Mouse (Mus musculus): ENCODE data around the gene Secisbp2. TPM values are rescaled to one million over a fixed set of nuclear protein-coding genes. Genes with fewer than 3 reads are reported as not detected.
"Not testable (repeated sequence)": the region's sequence is repeated elsewhere in the genome, so short reads cannot be mapped to it uniquely, and the experiment has no call there.

Secisbp2 gene
- polyA plus RNA-seq, 1 experiment from 2014 or later = 29.5 TPM

- H3K27me3 ChIP-seq (replicated peaks; ENCODE audit: control insufficient read depth, insufficient read depth, low read length) = no peaks in the 10 kb centered on the region
- peaks cover 89% of the 10 kb centered on the region for H3K36me3 ChIP-seq (ENCODE audit: control insufficient read depth, insufficient read depth, low read length)
- H3K9me3 ChIP-seq (replicated peaks; ENCODE audit: control insufficient read depth, low read length) = no peaks in the 10 kb centered on the region
- 94% methylated on average over 2 of the region's 2 CpGs for WGBS
- H3K9ac ChIP-seq (ENCODE audit: low read length) = no peak overlapping the region
- ATAC-seq = no peak
- H3K27ac ChIP-seq (ENCODE audit: low read depth, low read length) = no peak overlapping the region
- DNase-seq (ENCODE audit: low spot score) = no peak
- H3K4me3 ChIP-seq (ENCODE audit: low read depth, low read length) = no peak overlapping the region
- H3K4me2 ChIP-seq (ENCODE audit: low read length) = no peak overlapping the region
- no peaks in the 10 kb centered on the region for H3K4me1 ChIP-seq (ENCODE audit: control insufficient read depth, insufficient read depth, low read length)
Measured at GRCm38 (mm10) chr13:51663561-51663960, 12.1 kb downstream of the Secisbp2 start.

GRCm38 (mm10) chr13:51668195-51668594 lies 16.7 kb downstream of the Secisbp2 start:
- not testable (repeated sequence) for H3K4me2 ChIP-seq (ENCODE audit: low read length); H3K27ac ChIP-seq (ENCODE audit: low read depth, low read length); H3K27me3 ChIP-seq (replicated peaks; ENCODE audit: control insufficient read depth, insufficient read depth, low read length); H3K9me3 ChIP-seq (replicated peaks; ENCODE audit: control insufficient read depth, low read length); H3K9ac ChIP-seq (ENCODE audit: low read length); H3K4me3 ChIP-seq (ENCODE audit: low read depth, low read length); H3K4me1 ChIP-seq (ENCODE audit: control insufficient read depth, insufficient read depth, low read length); ATAC-seq; DNase-seq (ENCODE audit: low spot score)
- WGBS = 92% methylated on average over 12 of the region's 12 CpGs
- H3K36me3 ChIP-seq (ENCODE audit: control insufficient read depth, insufficient read depth, low read length) = peaks cover 77% of the 10 kb centered on the region

GRCm38 (mm10) chr13:51676641-51677040 lies 25.1 kb downstream of the Secisbp2 start:
- no peak for DNase-seq (ENCODE audit: low spot score)
- ATAC-seq = no peak
- peaks cover 86% of the 10 kb centered on the region for H3K36me3 ChIP-seq (ENCODE audit: control insufficient read depth, insufficient read depth, low read length)
- H3K4me1 ChIP-seq (ENCODE audit: control insufficient read depth, insufficient read depth, low read length) = no peaks in the 10 kb centered on the region
- no peaks in the 10 kb centered on the region for H3K27me3 ChIP-seq (replicated peaks; ENCODE audit: control insufficient read depth, insufficient read depth, low read length)
- H3K27ac ChIP-seq (ENCODE audit: low read depth, low read length) = no peak overlapping the region
- WGBS = 73% methylated on average over 4 of the region's 4 CpGs
- H3K9me3 ChIP-seq (replicated peaks; ENCODE audit: control insufficient read depth, low read length) = no peaks in the 10 kb centered on the region
- H3K4me2 ChIP-seq (ENCODE audit: low read length) = no peak overlapping the region
- H3K9ac ChIP-seq (ENCODE audit: low read length) = no peak overlapping the region
- H3K4me3 ChIP-seq (ENCODE audit: low read depth, low read length) = no peak overlapping the region

- Histone ChIP-seq H3K9ac (ENCODE audit: low read length) (no peak overlapping the region), H3K36me3 (ENCODE audit: control insufficient read depth, insufficient read depth, low read length) (peaks cover 88% of the 10 kb centered on the region), H3K27ac (ENCODE audit: low read depth, low read length) (no peak overlapping the region), H3K4me1 (ENCODE audit: control insufficient read depth, insufficient read depth, low read length) (no peaks in the 10 kb centered on the region), H3K9me3 (replicated peaks; ENCODE audit: control insufficient read depth, low read length) (no peaks in the 10 kb centered on the region), H3K27me3 (replicated peaks; ENCODE audit: control insufficient read depth, insufficient read depth, low read length) (no peaks in the 10 kb centered on the region), H3K4me3 (ENCODE audit: low read depth, low read length) (no peak overlapping the region), H3K4me2 (ENCODE audit: low read length) (no peak overlapping the region)
- WGBS = 97% methylated on average over 12 of the region's 12 CpGs
- DNase-seq (ENCODE audit: low spot score) (no peak), ATAC-seq (no peak)
Measured at GRCm38 (mm10) chr13:51677041-51677440, 25.5 kb downstream of the Secisbp2 start.

- no peak overlapping the region for H3K4me2 ChIP-seq (ENCODE audit: low read length)
- H3K9me3 ChIP-seq (replicated peaks; ENCODE audit: control insufficient read depth, low read length) = no peaks in the 10 kb centered on the region
- no peaks in the 10 kb centered on the region for H3K27me3 ChIP-seq (replicated peaks; ENCODE audit: control insufficient read depth, insufficient read depth, low read length)
- no peak for ATAC-seq
- no peak overlapping the region for H3K4me3 ChIP-seq (ENCODE audit: low read depth, low read length)
- no peak overlapping the region for H3K27ac ChIP-seq (ENCODE audit: low read depth, low read length)
- no peaks in the 10 kb centered on the region for H3K4me1 ChIP-seq (ENCODE audit: control insufficient read depth, insufficient read depth, low read length)
- WGBS = 90% methylated on average over 7 of the region's 7 CpGs
- DNase-seq (ENCODE audit: low spot score) = no peak
- no peak overlapping the region for H3K9ac ChIP-seq (ENCODE audit: low read length)
- H3K36me3 ChIP-seq (ENCODE audit: control insufficient read depth, insufficient read depth, low read length) = peaks cover 94% of the 10 kb centered on the region
Measured at GRCm38 (mm10) chr13:51677630-51678185, 26.2 kb downstream of the Secisbp2 start.

GRCm38 (mm10) chr13:51678687-51679086 lies 27.2 kb downstream of the Secisbp2 start:
- no peak for DNase-seq (ENCODE audit: low spot score)
- H3K9me3 ChIP-seq (replicated peaks; ENCODE audit: control insufficient read depth, low read length) = no peaks in the 10 kb centered on the region
- WGBS = 92% methylated on average over 6 of the region's 6 CpGs

GRCm38 (mm10) chr13:51679332-51679731 lies 27.8 kb downstream of the Secisbp2 start:
- no peak for ATAC-seq
- 82% methylated on average over 4 of the region's 4 CpGs for WGBS

More at GRCm38 (mm10) chr13:51678687-51679086, 27.2 kb downstream of the Secisbp2 start:
- Histone ChIP-seq H3K9ac (ENCODE audit: low read length) (no peak overlapping the region), H3K4me1 (ENCODE audit: control insufficient read depth, insufficient read depth, low read length) (no peaks in the 10 kb centered on the region), H3K4me3 (ENCODE audit: low read depth, low read length) (no peak overlapping the region), H3K27ac (ENCODE audit: low read depth, low read length) (no peak overlapping the region), H3K4me2 (ENCODE audit: low read length) (no peak overlapping the region), H3K27me3 (replicated peaks; ENCODE audit: control insufficient read depth, insufficient read depth, low read length) (no peaks in the 10 kb centered on the region), H3K36me3 (ENCODE audit: control insufficient read depth, insufficient read depth, low read length) (peaks cover 96% of the 10 kb centered on the region)
- no peak for ATAC-seq

GRCm38 (mm10) chr13:51681076-51681475 lies 29.6 kb downstream of the Secisbp2 start:
- no peak overlapping the region for H3K9ac ChIP-seq (ENCODE audit: low read length)
- H3K9me3 ChIP-seq (replicated peaks; ENCODE audit: control insufficient read depth, low read length) = no peaks in the 10 kb centered on the region
- no peak overlapping the region for H3K27ac ChIP-seq (ENCODE audit: low read depth, low read length)
- DNase-seq (ENCODE audit: low spot score) (no peak), ATAC-seq (no peak)
- H3K36me3 ChIP-seq (ENCODE audit: control insufficient read depth, insufficient read depth, low read length) = peaks cover 95% of the 10 kb centered on the region
- H3K4me2 ChIP-seq (ENCODE audit: low read length) = no peak overlapping the region
- WGBS = 94% methylated on average over 5 of the region's 5 CpGs
- no peaks in the 10 kb centered on the region for H3K4me1 ChIP-seq (ENCODE audit: control insufficient read depth, insufficient read depth, low read length)
- no peak overlapping the region for H3K4me3 ChIP-seq (ENCODE audit: low read depth, low read length)
- no peaks in the 10 kb centered on the region for H3K27me3 ChIP-seq (replicated peaks; ENCODE audit: control insufficient read depth, insufficient read depth, low read length)

More at GRCm38 (mm10) chr13:51679332-51679731, 27.8 kb downstream of the Secisbp2 start:
- no peak overlapping the region for H3K4me2 ChIP-seq (ENCODE audit: low read length)
- no peaks in the 10 kb centered on the region for H3K27me3 ChIP-seq (replicated peaks; ENCODE audit: control insufficient read depth, insufficient read depth, low read length)
- H3K9ac ChIP-seq (ENCODE audit: low read length) = no peak overlapping the region
- no peak overlapping the region for H3K4me3 ChIP-seq (ENCODE audit: low read depth, low read length)
- H3K27ac ChIP-seq (ENCODE audit: low read depth, low read length) = no peak overlapping the region
- no peaks in the 10 kb centered on the region for H3K4me1 ChIP-seq (ENCODE audit: control insufficient read depth, insufficient read depth, low read length)
- no peak for DNase-seq (ENCODE audit: low spot score)
- peaks cover 94% of the 10 kb centered on the region for H3K36me3 ChIP-seq (ENCODE audit: control insufficient read depth, insufficient read depth, low read length)
- no peaks in the 10 kb centered on the region for H3K9me3 ChIP-seq (replicated peaks; ENCODE audit: control insufficient read depth, low read length)

GRCm38 (mm10) chr13:51681634-51682033 lies 30.1 kb downstream of the Secisbp2 start:
- no peak for ATAC-seq
- 93% methylated on average over 8 of the region's 8 CpGs for WGBS
- H3K27ac ChIP-seq (ENCODE audit: low read depth, low read length) = no peak overlapping the region
- H3K4me3 ChIP-seq (ENCODE audit: low read depth, low read length) = no peak overlapping the region
- peaks cover 94% of the 10 kb centered on the region for H3K36me3 ChIP-seq (ENCODE audit: control insufficient read depth, insufficient read depth, low read length)
- DNase-seq (ENCODE audit: low spot score) = no peak
- H3K27me3 ChIP-seq (replicated peaks; ENCODE audit: control insufficient read depth, insufficient read depth, low read length) = no peaks in the 10 kb centered on the region
- H3K9ac ChIP-seq (ENCODE audit: low read length) = no peak overlapping the region
- H3K9me3 ChIP-seq (replicated peaks; ENCODE audit: control insufficient read depth, low read length) = no peaks in the 10 kb centered on the region
- H3K4me2 ChIP-seq (ENCODE audit: low read length) = no peak overlapping the region
- no peaks in the 10 kb centered on the region for H3K4me1 ChIP-seq (ENCODE audit: control insufficient read depth, insufficient read depth, low read length)
